Mouse (Mus musculus): ENCODE data around the gene Aoah.

Gene Aoah

GRCm38 (mm10) chr13:20799772-20800171 lies 5.9 kb downstream of the Aoah start:
- H3K9me3 ChIP-seq (ENCODE audit: low read length): no peaks in the 10 kb centered on the region
- TF ChIP-seq CTCF (conservative IDR thresholded peaks at IDR 0.05; ENCODE audit: low read length): no peak
- no peak for TF ChIP-seq NANOG (IDR thresholded peaks at IDR 0.05; ENCODE audit: borderline replicate concordance, low read length)
- TF ChIP-seq POU5F1 (IDR thresholded peaks at IDR 0.05; ENCODE audit: borderline replicate concordance, low read length): no peak
- H3K4me1 ChIP-seq (replicated peaks; ENCODE audit: low read depth, low read length): no peaks in the 10 kb centered on the region
- no peaks in the 10 kb centered on the region for H3K36me3 ChIP-seq (ENCODE audit: insufficient read depth, low read length)
- no peak overlapping the region for H3K4me3 ChIP-seq (replicated peaks; ENCODE audit: low read length)
- H3K27me3 ChIP-seq (ENCODE audit: insufficient read depth, low read length): no peaks in the 10 kb centered on the region

GRCm38 (mm10) chr13:20800569-20800968 lies 6.7 kb downstream of the Aoah start:
- no peaks in the 10 kb centered on the region for H3K9me3 ChIP-seq (ENCODE audit: low read length)
- H3K4me1 ChIP-seq (replicated peaks; ENCODE audit: low read depth, low read length): no peaks in the 10 kb centered on the region
- TF ChIP-seq CTCF (conservative IDR thresholded peaks at IDR 0.05; ENCODE audit: low read length): no peak
- TF ChIP-seq POU5F1 (IDR thresholded peaks at IDR 0.05; ENCODE audit: borderline replicate concordance, low read length): no peak
- no peak for TF ChIP-seq NANOG (IDR thresholded peaks at IDR 0.05; ENCODE audit: borderline replicate concordance, low read length)
- H3K27me3 ChIP-seq (ENCODE audit: insufficient read depth, low read length): no peaks in the 10 kb centered on the region
- H3K4me3 ChIP-seq (replicated peaks; ENCODE audit: low read length): no peak overlapping the region
- no peaks in the 10 kb centered on the region for H3K36me3 ChIP-seq (ENCODE audit: insufficient read depth, low read length)

GRCm38 (mm10) chr13:20811782-20812406 lies 18.0 kb downstream of the Aoah start:
- H3K4me1 ChIP-seq (replicated peaks; ENCODE audit: low read depth, low read length): no peaks in the 10 kb centered on the region
- no peak overlapping the region for H3K4me3 ChIP-seq (replicated peaks; ENCODE audit: low read length)
- no peaks in the 10 kb centered on the region for H3K9me3 ChIP-seq (ENCODE audit: low read length)
- no peak for TF ChIP-seq POU5F1 (IDR thresholded peaks at IDR 0.05; ENCODE audit: borderline replicate concordance, low read length)
- no peak for TF ChIP-seq CTCF (conservative IDR thresholded peaks at IDR 0.05; ENCODE audit: low read length)
- no peak for TF ChIP-seq NANOG (IDR thresholded peaks at IDR 0.05; ENCODE audit: borderline replicate concordance, low read length)
- H3K36me3 ChIP-seq (ENCODE audit: insufficient read depth, low read length): no peaks in the 10 kb centered on the region
- H3K27me3 ChIP-seq (ENCODE audit: insufficient read depth, low read length): no peaks in the 10 kb centered on the region

GRCm38 (mm10) chr13:20816385-20816784 lies 22.5 kb downstream of the Aoah start:
- H3K4me3 ChIP-seq (replicated peaks; ENCODE audit: low read length): no peak overlapping the region
- no peak for TF ChIP-seq CTCF (conservative IDR thresholded peaks at IDR 0.05; ENCODE audit: low read length)
- no peak for TF ChIP-seq POU5F1 (IDR thresholded peaks at IDR 0.05; ENCODE audit: borderline replicate concordance, low read length)
- no peak for TF ChIP-seq NANOG (IDR thresholded peaks at IDR 0.05; ENCODE audit: borderline replicate concordance, low read length)
- no peaks in the 10 kb centered on the region for H3K27me3 ChIP-seq (ENCODE audit: insufficient read depth, low read length)
- no peaks in the 10 kb centered on the region for H3K36me3 ChIP-seq (ENCODE audit: insufficient read depth, low read length)
- no peaks in the 10 kb centered on the region for H3K4me1 ChIP-seq (replicated peaks; ENCODE audit: low read depth, low read length)
- H3K9me3 ChIP-seq (ENCODE audit: low read length): no peaks in the 10 kb centered on the region

GRCm38 (mm10) chr13:20820712-20821328 lies 26.9 kb downstream of the Aoah start:
- Histone ChIP-seq H3K27me3 (ENCODE audit: insufficient read depth, low read length) (no peaks in the 10 kb centered on the region), H3K36me3 (ENCODE audit: insufficient read depth, low read length) (no peaks in the 10 kb centered on the region), H3K9me3 (ENCODE audit: low read length) (no peaks in the 10 kb centered on the region), H3K4me1 (replicated peaks; ENCODE audit: low read depth, low read length) (no peaks in the 10 kb centered on the region), H3K4me3 (replicated peaks; ENCODE audit: low read length) (no peak overlapping the region)
- TF ChIP-seq POU5F1 (IDR thresholded peaks at IDR 0.05; ENCODE audit: borderline replicate concordance, low read length): no peak

GRCm38 (mm10) chr13:20828728-20829127 lies 34.8 kb downstream of the Aoah start:
- no peak for TF ChIP-seq POU5F1 (IDR thresholded peaks at IDR 0.05; ENCODE audit: borderline replicate concordance, low read length)
- no peak for TF ChIP-seq NANOG (IDR thresholded peaks at IDR 0.05; ENCODE audit: borderline replicate concordance, low read length)
- TF ChIP-seq CTCF (conservative IDR thresholded peaks at IDR 0.05; ENCODE audit: low read length): no peak
- no peaks in the 10 kb centered on the region for H3K27me3 ChIP-seq (ENCODE audit: insufficient read depth, low read length)
- no peaks in the 10 kb centered on the region for H3K9me3 ChIP-seq (ENCODE audit: low read length)
- no peaks in the 10 kb centered on the region for H3K36me3 ChIP-seq (ENCODE audit: insufficient read depth, low read length)
- H3K4me1 ChIP-seq (replicated peaks; ENCODE audit: low read depth, low read length): no peaks in the 10 kb centered on the region
- H3K4me3 ChIP-seq (replicated peaks; ENCODE audit: low read length): no peak overlapping the region

- no peaks in the 10 kb centered on the region for H3K36me3 ChIP-seq (ENCODE audit: insufficient read depth, low read length)
- no peaks in the 10 kb centered on the region for H3K9me3 ChIP-seq (ENCODE audit: low read length)
- H3K4me3 ChIP-seq (replicated peaks; ENCODE audit: low read length): no peak overlapping the region
- H3K4me1 ChIP-seq (replicated peaks; ENCODE audit: low read depth, low read length): no peaks in the 10 kb centered on the region
- no peak for TF ChIP-seq NANOG (IDR thresholded peaks at IDR 0.05; ENCODE audit: borderline replicate concordance, low read length)
- no peak for TF ChIP-seq POU5F1 (IDR thresholded peaks at IDR 0.05; ENCODE audit: borderline replicate concordance, low read length)
- no peak for TF ChIP-seq CTCF (conservative IDR thresholded peaks at IDR 0.05; ENCODE audit: low read length)
- H3K27me3 ChIP-seq (ENCODE audit: insufficient read depth, low read length): no peaks in the 10 kb centered on the region
Observed at GRCm38 (mm10) chr13:20829181-20829900, 35.4 kb downstream of the Aoah start.

- Histone ChIP-seq H3K27me3 (ENCODE audit: insufficient read depth, low read length) (no peaks in the 10 kb centered on the region), H3K9me3 (ENCODE audit: low read length) (no peaks in the 10 kb centered on the region), H3K36me3 (ENCODE audit: insufficient read depth, low read length) (no peaks in the 10 kb centered on the region), H3K4me3 (replicated peaks; ENCODE audit: low read length) (no peak overlapping the region), H3K4me1 (replicated peaks; ENCODE audit: low read depth, low read length) (no peaks in the 10 kb centered on the region)
- TF ChIP-seq POU5F1 (IDR thresholded peaks at IDR 0.05; ENCODE audit: borderline replicate concordance, low read length): no peak
- no peak for TF ChIP-seq NANOG (IDR thresholded peaks at IDR 0.05; ENCODE audit: borderline replicate concordance, low read length)
- no peak for TF ChIP-seq CTCF (conservative IDR thresholded peaks at IDR 0.05; ENCODE audit: low read length)
Observed at GRCm38 (mm10) chr13:20855893-20856292, 62.0 kb downstream of the Aoah start.

Measured in E14TG2a.4 (cell line).